Mouse (Mus musculus) myocyte (in vitro differentiated cells): ENCODE measurements around the gene Nacc1.

Experiments used
- CEBPB ChIP-seq: IDR thresholded peaks from 2 replicates; pipeline ENCODE4 v1.6.1; 2011; ENCODE audit warnings: mild to moderate bottlenecking, moderate library complexity; ENCODE audit not compliant: poor library complexity, insufficient read depth, severe bottlenecking
- E2F4 ChIP-seq: IDR thresholded peaks from one replicate; pipeline ENCODE4 v1.6.1; 2011; ENCODE audit warnings: mild to moderate bottlenecking, control low read depth, moderate library complexity; ENCODE audit not compliant: insufficient read depth
- MAX ChIP-seq: IDR thresholded peaks from one replicate; pipeline ENCODE4 v1.6.1; 2011; ENCODE audit warnings: low read depth, mild to moderate bottlenecking, control low read depth
- MYOD1 ChIP-seq, 3 experiments: IDR thresholded peaks; one replicate each; pipeline ENCODE4 v1.6.1; 2011; ENCODE audit warnings: control low read depth in 2 of 3, low read depth in 2 of 3, mild to moderate bottlenecking in 2 of 3, moderate library complexity in 1 of 3; ENCODE audit not compliant: insufficient read length in 2 of 3, control insufficient read depth in 1 of 3
- POLR2A ChIP-seq: IDR thresholded peaks from one replicate; pipeline ENCODE4 v1.6.1; 2011; ENCODE audit warnings: low read depth, mild to moderate bottlenecking, control low read depth, moderate library complexity; ENCODE audit not compliant: insufficient read length
- POLR2AphosphoS2 ChIP-seq: IDR thresholded peaks from one replicate; pipeline ENCODE4 v1.6.1; 2011; ENCODE audit warnings: low read depth, control low read depth; ENCODE audit not compliant: insufficient read length
- SRF ChIP-seq: IDR thresholded peaks from one replicate; pipeline ENCODE4 v1.6.1; 2011; ENCODE audit warnings: low read depth; ENCODE audit not compliant: control insufficient read depth, insufficient read length
- TCF12 ChIP-seq: IDR thresholded peaks from one replicate; pipeline ENCODE4 v1.6.1; 2011; ENCODE audit warnings: mild to moderate bottlenecking, control low read depth; ENCODE audit not compliant: poor library complexity, insufficient read depth, severe bottlenecking
- USF1 ChIP-seq: IDR thresholded peaks from one replicate; pipeline ENCODE4 v1.6.1; 2011; ENCODE audit warnings: low read depth, mild to moderate bottlenecking, control low read depth, moderate library complexity

DNA sequence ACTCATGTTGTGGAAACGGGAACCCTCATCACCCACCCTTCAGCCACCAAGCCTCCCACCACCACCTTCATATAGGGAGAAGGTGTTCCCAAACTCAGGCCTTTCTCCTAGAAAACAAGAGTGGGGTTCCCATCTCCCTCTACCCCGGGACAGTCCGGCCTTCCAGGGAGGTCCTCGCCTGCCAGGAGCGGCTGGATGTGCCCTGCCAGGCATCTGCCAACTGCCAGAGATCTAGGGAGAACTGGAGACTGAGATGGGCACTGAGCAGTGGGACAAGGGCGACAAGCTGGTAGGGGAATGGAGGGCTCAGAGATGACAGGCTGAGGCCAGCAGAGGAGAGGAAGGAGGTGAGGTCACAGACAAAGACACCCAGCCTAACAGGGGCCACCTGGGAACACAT is 46.3 kb upstream of the Nacc1 start:
- TF ChIP-seq POLR2A, result no peak
- no peak for TF ChIP-seq CEBPB
- no peak for TF ChIP-seq TCF12
- TF ChIP-seq MAX, result no peak
- no peak for TF ChIP-seq MYOD1 (IDR thresholded peaks at IDR 0.05; ENCODE audit: control insufficient read depth in 1 of 3, insufficient read length in 2 of 3, low read depth in 2 of 3)
- no peak for TF ChIP-seq POLR2AphosphoS2
- no peak for TF ChIP-seq USF1
- no peak for TF ChIP-seq E2F4
- no peak for TF ChIP-seq SRF
